Mouse (Mus musculus) embryo, embryonic 9.5 days (tissue): ENCODE measurements around the gene Lrrc8d.
"Not testable (repeated sequence)": the region's sequence is repeated elsewhere in the genome, so short reads cannot be mapped to it uniquely, and the experiment has no call there.

Experiments used
- DNase-seq: peaks from one replicate; pipeline ENCODE4 v3.0.0-alpha.2; 2017; ENCODE audit errors: extremely low spot score

Gene Lrrc8d

DNA sequence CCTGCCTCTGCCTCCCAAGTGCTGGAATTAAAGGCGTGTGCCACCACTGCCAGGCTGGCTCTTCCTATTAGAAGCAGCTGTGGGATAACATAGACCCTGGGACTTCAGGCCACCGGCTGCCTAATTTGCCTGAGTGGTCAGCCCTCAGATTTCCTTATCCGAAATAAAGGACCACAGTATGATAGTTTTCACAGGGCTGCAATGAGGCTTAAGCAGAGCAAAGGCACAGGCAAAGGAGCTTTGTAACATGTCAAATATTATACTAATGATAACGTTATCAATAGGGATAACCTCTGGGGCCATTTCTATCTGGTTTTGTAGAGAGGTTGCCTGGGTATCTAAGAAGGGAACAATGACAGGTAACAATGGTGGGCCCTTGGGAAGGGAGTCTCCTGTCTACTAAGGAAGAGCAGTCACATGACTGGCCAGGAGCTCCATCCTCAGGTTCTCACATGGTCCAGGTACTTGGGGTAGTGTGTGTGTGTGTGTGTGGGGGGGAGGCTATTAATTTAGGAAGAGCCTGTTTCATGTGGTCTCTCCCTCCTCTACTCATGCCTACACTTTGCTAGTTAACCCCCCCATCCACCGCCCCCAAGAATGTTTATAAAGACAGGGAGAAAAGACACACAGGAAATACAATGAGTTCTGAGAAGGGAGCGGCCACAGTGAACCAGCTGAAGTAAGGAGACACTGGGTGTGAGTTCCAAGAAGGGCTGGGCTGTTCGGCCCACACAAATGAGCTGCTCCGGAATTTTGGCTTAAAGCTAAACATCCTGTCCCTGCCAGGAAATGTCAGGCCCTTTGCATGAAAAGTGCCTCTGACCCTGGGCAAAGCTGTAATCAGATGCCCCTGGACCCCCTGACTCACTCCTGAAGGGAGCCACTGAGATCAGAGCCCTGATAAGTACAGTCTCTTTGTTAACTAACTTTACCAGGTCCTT is 159.3 kb downstream of the Lrrc8d start:
- DNase-seq = no peak

DNA sequence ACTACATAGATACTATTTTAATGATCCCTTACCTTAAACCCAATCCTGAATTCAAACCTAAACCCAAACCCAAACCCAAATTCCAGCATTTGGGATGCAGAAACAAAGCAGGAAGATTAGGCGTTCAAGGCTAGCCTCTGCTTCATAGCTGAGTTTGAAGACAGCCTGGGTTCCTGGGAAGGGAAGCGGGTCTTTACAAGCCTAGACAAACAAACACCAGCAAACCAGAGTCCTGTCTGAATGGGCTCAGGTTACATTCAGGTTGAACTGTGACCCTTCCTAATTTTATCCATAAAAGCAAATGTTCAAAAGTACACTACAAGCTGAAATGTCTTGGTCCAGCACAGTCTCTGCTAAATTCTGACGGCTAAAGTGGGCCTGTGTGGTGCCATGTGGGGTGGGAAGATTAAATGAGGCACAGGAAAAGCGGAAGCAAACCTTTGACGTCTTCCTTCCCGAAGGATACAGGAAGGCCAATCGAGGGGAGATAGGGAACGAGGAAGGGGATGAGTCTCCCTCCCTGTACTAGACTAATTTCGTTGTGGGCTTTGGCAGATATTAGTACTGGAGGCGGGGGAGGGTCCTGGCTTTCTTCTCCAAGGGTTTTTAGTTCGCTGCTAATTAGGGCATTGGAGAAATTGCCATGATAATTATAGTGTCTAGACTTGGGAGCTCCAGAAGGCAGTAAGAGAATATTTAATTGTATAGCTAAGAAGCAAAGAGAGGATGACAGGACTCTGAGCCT is 160.1 kb downstream of the Lrrc8d start:
- peak; percentile 38 for DNase-seq

DNA sequence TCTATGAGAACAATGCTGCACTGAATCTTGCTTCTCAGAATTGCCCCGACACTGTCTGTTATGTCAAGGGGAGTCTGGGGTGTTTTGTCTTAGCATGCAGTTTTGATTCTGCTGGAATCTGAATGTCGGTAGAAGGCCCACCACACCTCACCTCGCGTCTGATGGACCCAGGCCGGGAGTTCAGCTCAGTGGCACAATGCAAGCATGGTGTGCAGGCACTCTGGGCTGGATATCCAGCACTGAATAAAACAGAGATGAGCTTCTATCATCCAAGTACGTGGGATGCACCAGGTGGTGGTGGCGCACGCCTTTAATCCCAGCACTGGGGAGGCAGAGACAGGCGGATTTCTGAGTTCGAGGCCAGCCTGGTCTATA is 160.7 kb downstream of the Lrrc8d start:
- DNase-seq = no peak

DNA sequence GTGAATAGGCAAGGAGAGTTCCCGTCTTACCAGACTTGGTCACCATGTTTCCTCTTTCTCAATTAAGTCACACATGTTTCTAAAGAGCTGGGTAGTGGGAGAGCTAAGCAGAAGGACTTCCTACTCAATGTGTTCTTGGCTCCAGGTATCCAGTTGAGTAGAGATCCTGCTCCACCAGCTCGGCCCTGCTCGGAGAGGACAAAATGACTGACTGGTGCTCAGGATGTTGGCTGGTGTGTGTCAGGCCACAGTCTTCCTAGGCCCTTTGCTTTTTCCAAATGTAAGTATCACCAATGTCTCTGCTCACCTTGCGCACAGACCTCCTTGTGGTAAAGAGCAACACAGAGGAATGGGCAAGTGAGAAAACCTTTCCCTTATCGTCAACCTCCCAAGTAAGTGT is 161.8 kb downstream of the Lrrc8d start:
- no peak for DNase-seq

DNA sequence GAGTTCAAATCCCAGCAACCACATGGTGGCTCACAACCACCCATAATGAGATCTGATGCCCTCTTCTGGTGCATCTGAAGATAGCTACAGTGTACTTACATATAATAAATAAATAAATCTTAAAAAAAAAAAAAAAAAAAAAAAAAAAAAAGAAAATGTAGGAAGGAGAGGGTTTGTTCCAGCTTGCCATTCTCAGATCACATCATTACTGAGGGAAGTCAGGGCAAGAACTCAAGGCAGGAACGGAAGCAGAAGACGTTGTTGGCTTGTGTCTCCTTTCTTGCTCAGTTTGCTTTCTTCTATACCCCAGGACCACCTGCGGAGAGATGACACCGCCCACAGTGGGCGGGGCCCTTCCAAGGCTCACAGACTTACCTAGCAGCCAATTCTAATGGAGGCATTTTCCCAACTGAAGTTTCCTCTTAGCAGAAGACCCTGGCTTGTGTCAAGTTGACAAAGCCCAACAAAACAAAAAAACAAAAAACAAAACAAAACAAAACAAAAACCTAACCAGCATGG is 165.4 kb downstream of the Lrrc8d start:
- DNase-seq = not testable (repeated sequence)

DNA sequence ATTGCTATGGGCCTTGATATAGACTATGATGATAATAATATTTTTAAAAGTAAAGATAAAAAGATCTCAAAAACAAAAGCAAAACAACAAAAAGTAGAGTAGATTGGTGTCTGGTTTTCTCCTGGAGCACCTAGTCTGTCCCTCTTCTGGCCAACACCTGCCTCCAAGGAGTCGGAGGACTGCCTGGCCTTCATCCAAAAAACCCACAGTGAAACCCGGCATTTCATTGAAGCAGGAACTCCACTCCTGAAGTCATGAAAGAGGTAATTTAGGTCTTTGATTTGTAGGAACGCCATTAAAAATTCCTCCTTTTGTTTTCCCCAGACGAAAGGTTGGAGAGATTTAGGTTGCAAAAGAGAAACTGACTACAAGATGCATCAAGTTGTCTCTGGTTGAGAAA is 167.7 kb downstream of the Lrrc8d start:
- DNase-seq = no peak

DNA sequence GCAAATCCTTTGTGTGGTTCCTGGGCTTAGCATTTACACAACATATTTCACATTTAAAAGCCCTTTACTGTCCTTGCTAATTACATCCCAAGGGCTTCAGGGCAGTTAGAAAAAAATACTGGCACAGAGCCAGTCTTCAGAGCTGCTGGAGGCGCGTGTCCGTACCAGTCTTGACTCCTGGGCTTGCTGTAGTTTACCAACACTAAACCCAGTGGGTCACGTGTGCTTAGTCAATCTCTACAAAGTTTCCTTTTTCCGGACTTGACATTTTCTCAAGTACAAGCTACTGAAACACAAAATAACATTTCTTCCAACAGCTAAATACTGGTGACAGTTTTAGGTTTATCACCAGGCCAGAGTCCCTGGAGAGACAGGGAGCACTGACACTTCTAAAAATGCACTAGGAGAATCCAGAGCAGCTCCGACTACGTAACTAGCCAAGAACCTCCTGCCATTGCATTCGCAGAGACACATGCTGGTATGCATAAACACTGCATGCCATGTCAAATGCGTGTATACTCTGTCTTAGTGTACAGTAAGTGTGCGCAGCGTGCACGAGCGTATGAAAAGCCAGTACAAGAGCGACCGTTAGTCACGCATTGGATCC is 168.2 kb downstream of the Lrrc8d start:
- DNase-seq = no peak

DNA sequence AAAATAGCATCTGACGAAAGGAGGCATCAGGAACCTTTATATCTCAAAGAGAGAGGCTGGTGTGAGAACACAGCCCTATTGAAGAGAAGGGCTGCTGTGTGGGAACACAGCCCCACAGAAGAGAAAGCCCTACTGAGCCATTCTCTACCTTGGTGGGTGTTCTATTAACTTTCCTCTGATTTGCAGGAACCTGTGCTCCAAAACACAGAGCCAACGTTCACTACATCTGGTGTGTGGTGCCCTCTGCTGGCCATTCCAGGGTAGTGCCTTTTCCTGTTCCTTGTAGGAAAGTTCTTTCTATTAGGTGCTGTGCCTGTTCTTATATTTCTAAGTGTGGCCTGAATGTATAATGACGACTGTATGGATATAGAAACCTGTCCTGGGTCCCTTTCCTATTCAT is 168.8 kb downstream of the Lrrc8d start:
- peak; percentile 81 for DNase-seq

DNA sequence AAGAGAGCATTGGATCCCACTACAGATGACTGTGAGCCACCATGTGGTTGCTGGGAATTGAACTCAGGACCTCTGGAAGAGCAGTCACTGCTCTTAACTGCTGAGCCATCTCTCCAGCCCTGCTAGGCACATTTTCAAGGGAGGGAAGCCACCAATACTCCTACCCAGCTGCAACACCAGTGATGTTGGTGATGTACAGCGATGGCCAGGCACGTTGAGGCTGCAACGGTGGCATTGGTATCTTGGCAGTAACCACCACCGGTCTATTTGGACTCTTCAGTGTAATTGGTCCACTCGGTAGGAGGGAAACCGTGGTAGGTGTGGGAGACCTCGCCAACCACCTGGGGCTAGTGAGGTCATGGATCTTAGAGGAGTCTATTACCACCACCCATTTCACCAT is 170.0 kb downstream of the Lrrc8d start:
- DNase-seq = no peak

DNA sequence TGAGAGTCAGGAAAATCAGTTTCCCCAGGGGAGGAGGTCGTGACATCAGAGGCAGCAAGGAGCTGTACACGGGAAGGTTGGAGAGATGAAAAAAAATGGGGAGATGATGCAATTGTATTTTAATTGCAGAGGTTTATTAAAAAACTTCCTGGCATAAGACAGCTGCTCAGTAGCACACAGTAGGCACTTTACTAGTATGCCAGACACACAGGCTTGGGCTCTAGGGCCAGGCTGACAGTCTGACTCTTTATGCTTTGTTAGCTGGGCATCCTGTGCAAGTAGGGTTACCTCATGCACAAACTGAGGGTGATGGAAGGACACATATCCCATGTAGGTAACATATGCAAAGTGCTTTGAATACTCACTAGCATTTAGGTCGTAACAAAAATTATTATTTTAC is 171.4 kb downstream of the Lrrc8d start:
- DNase-seq = no peak

DNA sequence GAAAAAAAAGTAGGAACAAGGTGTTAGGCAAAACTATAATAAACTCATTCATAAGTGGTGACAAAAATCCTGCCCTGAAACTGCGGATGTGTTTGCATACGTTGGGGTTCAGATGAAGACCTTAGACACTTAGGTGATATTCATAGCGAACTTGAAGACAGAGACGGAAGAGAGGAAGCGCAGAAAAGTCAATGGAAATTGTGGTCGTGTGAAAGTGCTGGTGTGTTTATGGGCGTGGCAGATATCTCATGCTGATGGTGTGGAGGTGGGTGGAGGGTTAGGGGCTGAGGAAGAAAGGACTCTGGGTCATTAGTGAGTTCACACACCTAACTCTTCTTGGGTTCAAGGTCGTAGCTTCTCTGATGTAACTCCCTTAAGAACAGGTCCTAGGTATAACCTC is 172.4 kb downstream of the Lrrc8d start:
- DNase-seq = no peak

DNA sequence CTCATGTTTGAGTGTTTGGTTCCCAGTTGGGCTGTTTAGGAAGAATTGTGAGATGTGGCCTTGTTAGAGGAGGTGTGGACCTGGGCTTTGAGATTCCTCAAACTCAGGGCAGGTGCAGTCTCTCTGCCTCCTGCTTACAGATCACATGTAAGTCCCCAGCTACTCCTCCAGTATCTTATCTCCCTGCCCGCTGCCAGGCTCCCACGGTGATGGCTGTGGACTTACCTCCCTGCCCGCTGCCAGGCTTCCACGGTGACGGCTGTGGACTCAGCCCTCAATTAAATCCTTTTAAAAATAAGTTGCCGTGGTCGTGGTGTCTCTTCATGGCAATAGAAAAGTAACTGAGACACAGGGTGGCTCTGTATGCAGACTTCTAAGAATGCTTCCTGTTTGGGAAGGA is 173.1 kb downstream of the Lrrc8d start:
- no peak for DNase-seq

DNA sequence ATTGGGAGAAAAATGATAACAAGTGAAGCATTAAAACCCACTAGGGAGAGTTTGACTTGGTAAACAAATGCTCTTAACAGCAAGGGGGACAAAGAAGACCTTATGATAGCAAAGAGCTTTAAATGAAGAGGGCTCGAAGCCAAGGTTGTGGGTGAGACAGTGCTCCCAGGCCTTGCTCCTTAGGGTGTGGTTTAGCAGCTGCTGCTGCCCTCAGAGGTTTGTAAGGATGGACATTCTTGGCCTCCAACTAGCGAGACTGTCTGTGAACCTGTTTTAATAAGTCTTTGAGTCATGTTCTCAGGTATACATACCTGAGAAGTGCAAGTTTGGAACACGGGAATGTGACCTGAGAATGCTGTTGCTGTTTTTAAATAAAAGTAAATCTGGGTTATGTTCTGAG is 174.0 kb downstream of the Lrrc8d start:
- no peak for DNase-seq

DNA sequence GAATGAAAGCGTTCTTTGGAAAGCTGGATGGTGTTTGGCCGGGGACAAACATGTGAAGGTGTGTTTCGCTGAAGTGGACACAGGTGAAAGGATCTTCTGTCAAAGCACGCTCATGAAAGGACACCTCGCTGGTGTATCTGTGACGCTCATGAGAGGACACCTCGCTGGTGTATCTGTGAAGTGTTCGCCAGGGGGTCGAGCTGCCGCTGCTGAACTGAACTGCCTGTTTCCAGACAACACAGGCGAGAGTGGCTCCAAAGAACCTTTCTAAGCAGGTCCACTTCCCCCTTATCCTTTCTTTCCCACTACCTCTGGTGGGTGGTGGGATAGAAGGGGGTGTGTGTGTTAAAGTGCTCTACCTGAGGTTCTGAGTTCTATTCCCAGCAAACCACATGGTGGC is 174.7 kb downstream of the Lrrc8d start:
- no peak for DNase-seq

DNA sequence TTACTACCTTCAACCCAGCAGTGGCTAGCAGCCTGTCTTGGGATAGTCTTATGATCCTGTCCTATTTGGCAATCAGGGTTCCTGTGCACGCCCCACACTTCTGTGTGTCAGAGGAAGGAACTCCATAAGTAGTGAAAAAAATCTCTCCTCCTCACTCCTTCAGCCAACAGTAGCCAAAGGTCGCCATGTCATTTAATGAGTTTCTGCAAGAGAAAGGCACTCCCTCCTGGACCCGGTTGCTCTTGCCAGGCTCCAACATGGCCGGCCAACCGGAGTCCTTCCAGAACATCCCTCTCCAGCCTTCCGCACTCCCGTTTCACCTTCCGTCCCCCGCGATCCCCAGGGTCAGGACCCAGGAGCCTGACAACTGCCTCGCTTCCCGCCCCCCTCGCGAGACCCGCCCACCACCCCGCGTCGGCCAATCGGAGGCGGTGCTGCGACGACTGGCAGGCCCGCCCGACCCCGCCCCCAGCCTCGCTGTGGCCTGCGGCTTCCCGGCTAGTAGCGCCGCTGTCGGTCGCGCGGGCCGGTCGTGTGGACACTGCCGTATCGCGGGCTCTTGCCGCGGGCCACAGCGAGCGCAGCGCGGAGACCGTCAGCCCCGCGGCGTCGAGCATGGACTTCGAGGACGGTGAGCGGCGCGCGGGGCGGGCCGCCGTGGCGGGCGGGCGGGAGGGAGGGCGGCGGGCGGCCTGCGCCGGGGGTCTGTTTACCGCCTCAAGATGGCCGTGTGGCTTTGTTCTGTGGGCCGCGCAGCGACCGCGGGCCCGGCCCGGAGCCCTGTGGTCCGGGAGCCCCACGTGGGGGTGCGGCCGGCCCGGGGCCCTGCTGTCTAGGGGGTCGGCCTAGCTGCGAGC is 176.5 kb downstream of the Lrrc8d start, which contains the start of gene Zfp326:
Gene Zfp326 (plus strand): TSS at position 498 of the 857 bp plus-strand sequence.
- DNase-seq = peak; percentile 99

DNA sequence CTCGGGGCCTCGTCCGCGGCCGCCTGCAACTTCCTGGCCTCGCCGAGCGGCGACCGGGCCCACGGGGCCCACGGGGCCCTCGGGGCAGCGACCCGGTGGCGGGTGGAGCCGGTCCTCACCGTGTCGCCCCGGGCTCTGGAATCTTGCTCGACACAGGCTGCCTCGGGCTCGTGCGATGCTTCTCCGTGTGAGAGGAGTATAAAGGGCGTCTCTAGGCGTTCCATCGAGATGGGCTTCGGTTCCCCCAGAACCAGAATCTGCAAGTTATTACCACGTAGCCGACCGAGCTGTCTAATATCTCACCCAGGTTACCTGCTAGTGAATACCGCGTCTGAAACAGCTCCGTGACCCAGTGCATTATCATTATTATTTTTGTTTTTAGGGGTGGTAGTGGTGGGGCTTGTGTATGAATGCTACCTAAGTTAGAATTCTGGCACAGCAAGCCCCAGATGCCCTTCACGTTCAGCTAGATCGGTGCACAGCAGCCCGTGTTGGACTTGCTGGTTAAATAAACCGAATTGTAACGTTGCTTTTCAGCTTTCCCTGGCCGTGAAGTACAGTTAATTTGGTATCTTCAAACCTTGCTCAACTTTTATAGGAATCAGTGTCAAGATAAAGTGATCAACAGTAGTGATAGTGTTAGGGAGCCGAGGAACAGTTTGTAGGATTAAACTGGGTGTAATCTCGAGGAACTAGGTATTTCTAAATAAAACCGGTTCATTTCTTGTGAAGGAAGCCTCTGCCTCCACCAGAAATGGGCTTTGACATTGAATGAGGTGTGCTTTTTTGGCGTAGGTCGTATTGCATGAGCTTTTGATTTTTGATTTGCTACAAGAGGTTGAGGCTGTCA is 177.4 kb downstream of the Lrrc8d start:
- DNase-seq = no peak
